Mouse (Mus musculus) adrenal gland, postnatal 36 days (tissue): ENCODE data around the gene Nsun4. TPM values are rescaled to one million over a fixed set of nuclear protein-coding genes. Genes with fewer than 3 reads are reported as not detected.

Source experiments
- DNase-seq, 2 experiments: peaks; one replicate each; pipeline ENCODE4 v3.0.0; 2021; ENCODE audit warnings: mixed read lengths in 1 of 2
- total RNA-seq, 2 experiments: library from RNA; stranded (reverse); gene quantifications; 2 replicates each; pipeline ENCODE4 v1.2.3; 2021

The Nsun4 gene
- total RNA-seq, 2 experiments from 2014 or later = 30.5 to 34.6 TPM

- DNase-seq = peak; percentile 48 to 53
Measured at GRCm38 (mm10) chr4:116048130-116048920, 5.4 kb downstream of the Nsun4 start.

- no peak for DNase-seq
Measured at GRCm38 (mm10) chr4:116047681-116048080, 6.0 kb downstream of the Nsun4 start.

GRCm38 (mm10) chr4:116046604-116047003, 7.1 kb downstream of the Nsun4 start:
- no peak for DNase-seq

GRCm38 (mm10) chr4:116042186-116042585, 11.5 kb downstream of the Nsun4 start:
- DNase-seq = no peak

GRCm38 (mm10) chr4:116040466-116040865, 13.2 kb downstream of the Nsun4 start:
- DNase-seq = no peak

- no peak for DNase-seq
Measured at GRCm38 (mm10) chr4:116033374-116033773, 20.3 kb downstream of the Nsun4 start.

- DNase-seq = no peak
Measured at GRCm38 (mm10) chr4:116032906-116033305, 20.8 kb downstream of the Nsun4 start.

GRCm38 (mm10) chr4:116017902-116018746, 35.6 kb downstream of the Nsun4 start, which contains the start of gene Faah:
Gene Faah, minus strand, starts transcription at chr4:116017926.
- DNase-seq = no peak

- peak; percentile 88 to 91 for DNase-seq
Measured at GRCm38 (mm10) chr4:116017300-116017901, 36.3 kb downstream of the Nsun4 start.

- DNase-seq = no peak
Measured at GRCm38 (mm10) chr4:116016862-116017299, 36.8 kb downstream of the Nsun4 start.

GRCm38 (mm10) chr4:116016396-116016795, 37.3 kb downstream of the Nsun4 start:
- DNase-seq = no peak

- DNase-seq = no peak
Measured at GRCm38 (mm10) chr4:116015996-116016395, 37.7 kb downstream of the Nsun4 start.

GRCm38 (mm10) chr4:116015502-116015901, 38.2 kb downstream of the Nsun4 start:
- no peak for DNase-seq

GRCm38 (mm10) chr4:116010186-116010585, 43.5 kb downstream of the Nsun4 start:
- DNase-seq = no peak

GRCm38 (mm10) chr4:116001206-116001605, 52.5 kb downstream of the Nsun4 start:
- no peak for DNase-seq

GRCm38 (mm10) chr4:116000671-116001070, 53.0 kb downstream of the Nsun4 start:
- DNase-seq = no peak

GRCm38 (mm10) chr4:115996729-115997128, 56.9 kb downstream of the Nsun4 start:
- DNase-seq = no peak

- DNase-seq = no peak
Measured at GRCm38 (mm10) chr4:115995376-115995730, 58.3 kb downstream of the Nsun4 start.

GRCm38 (mm10) chr4:115994662-115995375, 58.9 kb downstream of the Nsun4 start:
- no peak for DNase-seq

- no peak for DNase-seq
Measured at GRCm38 (mm10) chr4:115989382-115989781, 64.3 kb downstream of the Nsun4 start.

- no peak for DNase-seq
Measured at GRCm38 (mm10) chr4:115987858-115988530, 65.7 kb downstream of the Nsun4 start.
